Mouse (Mus musculus) liver, postnatal 0 days (tissue): ENCODE data around the gene Rflna. TPM values are rescaled to one million over a fixed set of nuclear protein-coding genes. Genes with fewer than 3 reads are reported as not detected.

Experiments used
- ATAC-seq: fragments of 200-750 bp; cut with Nextera tagmentation; 2 replicates; pipeline ENCODE4 v1.8.0; 2017; ENCODE audit warnings: mild to moderate bottlenecking, moderate library complexity
- DNase-seq: peaks from one replicate; pipeline ENCODE4 v3.0.0-alpha.2; 2016
- H3K27ac ChIP-seq: fragments of 300-500 bp; sonication (generic); 2 replicates; pipeline ENCODE4 v1.5.1; 2014; ENCODE audit warnings: antibody characterized with exemption, moderate library complexity, mild to moderate bottlenecking, low read depth
- H3K27me3 ChIP-seq: fragments of 300-500 bp; sonication (generic); 2 replicates; pipeline ENCODE4 v1.6.1; 2014; ENCODE audit warnings: low read length, control low read depth, mixed read lengths; ENCODE audit not compliant: insufficient read depth
- H3K36me3 ChIP-seq: fragments of 300-500 bp; sonication (generic); replicated peaks from 2 replicates; pipeline ENCODE4 v1.6.1; 2014; ENCODE audit warnings: mild to moderate bottlenecking, control low read depth, low read length, moderate library complexity, mixed read lengths; ENCODE audit not compliant: insufficient read depth
- H3K4me1 ChIP-seq: fragments of 300-500 bp; sonication (generic); 2 replicates; pipeline ENCODE4 v1.6.1; 2014; ENCODE audit warnings: antibody characterized with exemption, mild to moderate bottlenecking, control low read depth; ENCODE audit not compliant: insufficient read depth
- H3K4me2 ChIP-seq: fragments of 300-500 bp; sonication (generic); 2 replicates; pipeline ENCODE4 v1.6.1; 2014; ENCODE audit warnings: low read depth, mild to moderate bottlenecking, low read length, moderate library complexity, mixed read lengths
- H3K4me3 ChIP-seq: fragments of 300-500 bp; sonication (generic); 2 replicates; pipeline ENCODE4 v1.5.1; 2014; ENCODE audit warnings: low read depth, low read length
- H3K9ac ChIP-seq: fragments of 300-500 bp; sonication (generic); replicated peaks from 2 replicates; pipeline ENCODE4 v1.6.1; 2014; ENCODE audit warnings: mild to moderate bottlenecking, moderate library complexity
- H3K9me3 ChIP-seq: fragments of 300-500 bp; sonication (generic); 2 replicates; pipeline ENCODE4 v1.6.1; 2016; ENCODE audit warnings: mild to moderate bottlenecking, control low read depth, low read length, mixed read lengths
- CTCF ChIP-seq: sonication (generic); IDR thresholded peaks from 2 replicates; pipeline ENCODE4 v1.5.1; 2016; ENCODE audit warnings: antibody characterized with exemption, low read depth
- EP300 ChIP-seq: IDR thresholded peaks from 2 replicates; pipeline ENCODE4 v1.6.1; 2016; ENCODE audit warnings: antibody characterized with exemption, low read depth, mild to moderate bottlenecking
- WGBS: fragments of 180-500 bp; shearing (Covaris S2); extraction: QIAGEN DNeasy Blood & Tissue Kit; methylation state at CpG from one replicate; pipeline ENCODE4 v1.1.7; 2014; ENCODE audit not compliant: insufficient replicate concordance; 5-methylcytosine and 5-hydroxymethylcytosine counted together
- polyA plus RNA-seq: library from polyadenylated mRNA; unstranded; fragments of >200 nt; fragmentation: Nextera tagmentation; extraction: Ambion mirVana; gene quantifications from 2 replicates; pipeline ENCODE4 v1.2.1, GENCODE M21; 2015

Gene Rflna
- polyA plus RNA-seq, 1 experiment from 2014 or later, result 0.21 TPM

GRCm38 (mm10) chr5:125003873-125004255, 843 bp downstream of the Rflna start:
- H3K4me3 ChIP-seq, result no peak overlapping the region
- no peak overlapping the region for H3K9ac ChIP-seq
- ATAC-seq (no peak), DNase-seq (no peak)
- TF ChIP-seq CTCF (no peak), EP300 (no peak)
- 15% methylated on average over 15 of the region's 15 CpGs for WGBS
- peaks cover 26% of the 10 kb centered on the region for H3K27me3 ChIP-seq
- H3K9me3 ChIP-seq, result no peaks in the 10 kb centered on the region
- H3K4me2 ChIP-seq, result 0 out of 2 replicates have a peak overlapping the region, but pooled peaks have one; percentile 35
- H3K36me3 ChIP-seq, result no peaks in the 10 kb centered on the region
- no peak overlapping the region for H3K27ac ChIP-seq
- no peaks in the 10 kb centered on the region for H3K4me1 ChIP-seq

- 58% methylated on average over 9 of the region's 9 CpGs for WGBS
- Histone ChIP-seq H3K9ac (no peak overlapping the region), H3K4me2 (no peak overlapping the region), H3K36me3 (no peaks in the 10 kb centered on the region), H3K4me3 (no peak overlapping the region), H3K4me1 (no peaks in the 10 kb centered on the region), H3K9me3 (no peaks in the 10 kb centered on the region), H3K27me3 (peaks cover 26% of the 10 kb centered on the region), H3K27ac (no peak overlapping the region)
- DNase-seq (no peak), ATAC-seq (no peak)
- TF ChIP-seq CTCF, result no peak
- no peak for TF ChIP-seq EP300
Measured at GRCm38 (mm10) chr5:125005871-125006652, 3.0 kb downstream of the Rflna start.

DNA sequence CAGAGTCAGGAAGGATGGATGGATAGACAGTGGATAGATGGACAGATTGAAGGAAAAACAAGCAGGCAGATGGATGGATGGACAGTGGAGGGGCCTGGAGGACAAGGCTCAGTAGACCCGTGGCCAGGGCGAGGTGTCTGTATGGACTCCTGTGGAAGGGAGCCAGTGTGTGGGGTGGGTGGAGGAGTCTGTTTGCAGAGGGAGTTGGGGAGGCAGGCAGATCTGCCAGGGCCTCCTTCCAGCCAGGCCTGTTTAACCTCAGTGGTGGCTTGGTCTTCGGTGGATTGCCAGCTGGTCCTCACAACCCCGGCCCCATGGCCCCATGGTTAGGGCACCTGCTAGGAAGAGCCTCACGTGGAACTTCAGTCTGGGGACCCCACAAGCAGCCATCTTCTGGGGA, 3.9 kb downstream of the Rflna start:
- Histone ChIP-seq H3K4me3 (no peak overlapping the region), H3K4me1 (no peaks in the 10 kb centered on the region), H3K9ac (no peak overlapping the region), H3K27me3 (peaks cover 26% of the 10 kb centered on the region), H3K36me3 (no peaks in the 10 kb centered on the region), H3K4me2 (no peak overlapping the region), H3K27ac (no peak overlapping the region), H3K9me3 (no peaks in the 10 kb centered on the region)
- no peak for ATAC-seq
- TF ChIP-seq EP300, result no peak
- no peak for DNase-seq
- 65% methylated on average over 5 of the region's 5 CpGs for WGBS

DNA sequence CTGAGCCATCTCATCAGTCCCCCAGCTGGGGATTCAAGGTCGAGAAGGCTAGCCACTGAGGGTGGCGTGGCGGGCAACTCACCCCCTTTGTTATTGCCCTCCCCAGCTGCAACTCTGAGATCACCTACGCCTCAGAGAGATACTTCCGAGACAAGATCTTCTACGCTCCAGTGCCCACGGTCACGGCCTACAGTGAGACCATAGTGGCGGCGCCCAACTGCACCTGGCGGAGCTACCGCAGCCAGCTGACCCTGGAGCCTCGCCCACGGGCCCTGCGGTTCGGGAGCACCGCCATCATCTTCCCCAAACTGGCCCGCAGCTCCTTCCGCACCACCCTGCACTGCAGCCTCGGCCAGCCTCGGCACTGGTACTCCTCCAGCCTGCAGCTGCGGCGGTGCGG, 8.1 kb downstream of the Rflna start:
- no peak overlapping the region for H3K27ac ChIP-seq
- H3K9me3 ChIP-seq, result no peaks in the 10 kb centered on the region
- no peak overlapping the region for H3K9ac ChIP-seq
- ATAC-seq, result no peak
- no peak for DNase-seq
- H3K36me3 ChIP-seq, result peaks cover 8% of the 10 kb centered on the region; the same call in 1 of the 2 replicates
- no peak overlapping the region for H3K4me3 ChIP-seq
- no peaks in the 10 kb centered on the region for H3K27me3 ChIP-seq
- WGBS, result 84% methylated on average over 24 of the region's 24 CpGs
- H3K4me2 ChIP-seq, result no peak overlapping the region
- TF ChIP-seq EP300 (no peak), CTCF (no peak)
- H3K4me1 ChIP-seq, result no peaks in the 10 kb centered on the region

GRCm38 (mm10) chr5:125011628-125012027, 8.6 kb downstream of the Rflna start:
- Histone ChIP-seq H3K36me3 (peaks cover 10% of the 10 kb centered on the region; the same call in 1 of the 2 replicates), H3K27ac (no peak overlapping the region), H3K4me1 (no peaks in the 10 kb centered on the region), H3K9me3 (no peaks in the 10 kb centered on the region), H3K4me2 (no peak overlapping the region), H3K4me3 (no peak overlapping the region), H3K9ac (no peak overlapping the region), H3K27me3 (no peaks in the 10 kb centered on the region)
- WGBS, result 87% methylated on average over 8 of the region's 8 CpGs
- ATAC-seq (no peak), DNase-seq (no peak)
- TF ChIP-seq CTCF, result no peak
- no peak for TF ChIP-seq EP300

DNA sequence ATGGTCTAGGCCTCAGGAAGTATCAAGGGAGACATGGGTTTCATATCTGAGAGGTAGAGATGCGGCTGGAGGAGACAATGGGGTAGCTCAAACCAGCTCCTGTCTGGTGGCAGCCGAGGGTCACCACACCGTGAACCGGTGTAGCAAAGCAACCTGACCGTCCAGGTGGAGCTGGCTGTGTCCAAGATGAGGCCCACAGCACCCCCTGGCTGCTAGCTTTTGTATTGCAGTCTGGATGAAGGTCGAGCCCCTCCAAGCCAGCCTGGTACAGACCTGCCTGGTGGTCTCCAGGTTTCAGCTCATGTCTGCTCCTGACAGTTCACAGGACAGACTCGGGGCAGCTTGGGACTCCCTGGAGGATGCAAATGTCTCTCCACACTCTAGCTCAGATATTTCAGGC, 11.5 kb downstream of the Rflna start:
- Histone ChIP-seq H3K9ac (no peak overlapping the region), H3K4me3 (no peak overlapping the region), H3K4me2 (no peak overlapping the region), H3K27me3 (no peaks in the 10 kb centered on the region), H3K9me3 (no peaks in the 10 kb centered on the region), H3K27ac (no peak overlapping the region), H3K4me1 (no peaks in the 10 kb centered on the region), H3K36me3 (peaks cover 25% of the 10 kb centered on the region)
- TF ChIP-seq CTCF, result peak; percentile 81
- no peak for TF ChIP-seq EP300
- WGBS, result 51% methylated on average over 7 of the region's 7 CpGs
- DNase-seq (peak; percentile 72), ATAC-seq (no peak)
